Mouse (Mus musculus): ENCODE results near the gene Nkx3-2. TPM values are rescaled to one million over a fixed set of nuclear protein-coding genes. Genes with fewer than 3 reads are reported as not detected.
A peak's percentile ranks its signal among the peaks of the same experiment; 100 is the strongest.

Nkx3-2 gene
- polyA plus RNA-seq (2012; rRNA removed), result 0.81 and 1.2 TPM in 2 replicates

- 2% methylated on average over 77 of the region's 79 CpGs for WGBS
- no peak for DNase-seq (ENCODE audit: low read depth, low spot score)
Measured at GRCm38 (mm10) chr5:41763731-41764721, at the start of gene Nkx3-2. Gene Nkx3-2 (minus strand): TSS chr5:41764501.

GRCm38 (mm10) chr5:41812516-41812915, 48.2 kb upstream of the Nkx3-2 start:
- no peak for DNase-seq (ENCODE audit: low read depth, low spot score)
- WGBS, result 76% methylated on average over 6 of the region's 6 CpGs

- 78% methylated on average over 3 of the region's 3 CpGs for WGBS
- DNase-seq (ENCODE audit: low read depth, low spot score), result no peak
Measured at GRCm38 (mm10) chr5:41811279-41811678, 47.0 kb upstream of the Nkx3-2 start.

- no peak for DNase-seq (ENCODE audit: low read depth, low spot score)
- 89% methylated on average over 2 of the region's 2 CpGs for WGBS
Measured at GRCm38 (mm10) chr5:41807383-41807782, 43.1 kb upstream of the Nkx3-2 start.

GRCm38 (mm10) chr5:41806176-41806575, 41.9 kb upstream of the Nkx3-2 start:
- WGBS, result 91% methylated on average over 5 of the region's 5 CpGs
- no peak for DNase-seq (ENCODE audit: low read depth, low spot score)

GRCm38 (mm10) chr5:41805085-41805484, 40.8 kb upstream of the Nkx3-2 start:
- DNase-seq (ENCODE audit: low read depth, low spot score), result no peak
- WGBS, result 81% methylated on average over 2 of the region's 2 CpGs

GRCm38 (mm10) chr5:41804643-41805042, 40.3 kb upstream of the Nkx3-2 start:
- 73% methylated on average over 2 of the region's 2 CpGs for WGBS
- no peak for DNase-seq (ENCODE audit: low read depth, low spot score)

GRCm38 (mm10) chr5:41801622-41802021, 37.3 kb upstream of the Nkx3-2 start:
- no peak for DNase-seq (ENCODE audit: low read depth, low spot score)
- 95% methylated on average over 2 of the region's 2 CpGs for WGBS

GRCm38 (mm10) chr5:41794434-41794833, 30.1 kb upstream of the Nkx3-2 start:
- no peak for DNase-seq (ENCODE audit: low read depth, low spot score)

GRCm38 (mm10) chr5:41790517-41790916, 26.2 kb upstream of the Nkx3-2 start:
- 77% methylated on average over 2 of the region's 2 CpGs for WGBS
- no peak for DNase-seq (ENCODE audit: low read depth, low spot score)

GRCm38 (mm10) chr5:41788877-41789276, 24.6 kb upstream of the Nkx3-2 start:
- WGBS, result 78% methylated on average over 6 of the region's 6 CpGs
- DNase-seq (ENCODE audit: low read depth, low spot score), result no peak

GRCm38 (mm10) chr5:41781890-41782289, 17.6 kb upstream of the Nkx3-2 start:
- DNase-seq (ENCODE audit: low read depth, low spot score), result no peak
- WGBS, result 91% methylated on average over 5 of the region's 5 CpGs

GRCm38 (mm10) chr5:41780026-41780425, 15.7 kb upstream of the Nkx3-2 start:
- 66% methylated on average over 3 of the region's 3 CpGs for WGBS

GRCm38 (mm10) chr5:41775728-41776127, 11.4 kb upstream of the Nkx3-2 start:
- no peak for DNase-seq (ENCODE audit: low read depth, low spot score)
- WGBS, result 30% methylated on average over 6 of the region's 6 CpGs

More at GRCm38 (mm10) chr5:41780026-41780425, 15.7 kb upstream of the Nkx3-2 start:
- DNase-seq (ENCODE audit: low read depth, low spot score), result no peak

- 49% methylated on average over 3 of the region's 3 CpGs for WGBS
- no peak for DNase-seq (ENCODE audit: low read depth, low spot score)
Measured at GRCm38 (mm10) chr5:41775273-41775672, 11.0 kb upstream of the Nkx3-2 start.

GRCm38 (mm10) chr5:41768382-41769040, 4.2 kb upstream of the Nkx3-2 start:
- peak; percentile 61 for DNase-seq (ENCODE audit: low read depth, low spot score)
- WGBS, result 2% methylated on average over 21 of the region's 21 CpGs

- WGBS, result 13% methylated on average over 33 of the region's 33 CpGs
- DNase-seq (ENCODE audit: low read depth, low spot score), result no peak
Measured at GRCm38 (mm10) chr5:41767296-41768200, 3.2 kb upstream of the Nkx3-2 start.

- 19% methylated on average over 27 of the region's 27 CpGs for WGBS
- no peak for DNase-seq (ENCODE audit: low read depth, low spot score)
Measured at GRCm38 (mm10) chr5:41766406-41767010, 2.2 kb upstream of the Nkx3-2 start.
